Mouse (Mus musculus): Measurements from ENCODE around the gene Rffl.

Gene Rffl

GRCm38 (mm10) chr11:82780134-82780533 lies 90.9 kb downstream of the Rffl start:
- DNase-seq (ENCODE audit: low read depth, low spot score): no peak

GRCm38 (mm10) chr11:82764438-82764924 lies 106.5 kb downstream of the Rffl start:
- DNase-seq (ENCODE audit: low read depth, low spot score): no peak

- peak; percentile 90 for DNase-seq (ENCODE audit: low read depth, low spot score)
Observed at GRCm38 (mm10) chr11:82763742-82764437, 107.1 kb downstream of the Rffl start, which contains the start of the genes Cct6b and Zfp830. Cct6b (minus strand) TSS chr11:82764321. Zfp830 (plus strand) TSS chr11:82764345.

- DNase-seq (ENCODE audit: low read depth, low spot score): no peak
Observed at GRCm38 (mm10) chr11:82763261-82763660, 107.7 kb downstream of the Rffl start.

- no peak for DNase-seq (ENCODE audit: low read depth, low spot score)
Observed at GRCm38 (mm10) chr11:82762286-82762829, 108.7 kb downstream of the Rffl start.

GRCm38 (mm10) chr11:82755919-82756318 lies 115.1 kb downstream of the Rffl start:
- no peak for DNase-seq (ENCODE audit: low read depth, low spot score)
